Mouse (Mus musculus) layer of hippocampus, postnatal 10 days (tissue): ENCODE measurements at regions not wholly inside any gene's neighbourhood (a gene's known extent, or its start where the extent isn't known, plus 50 kb on each side); places are given as distances from the start of the nearest gene placed in this dataset.
"Not testable (repeated sequence)": the region's sequence is repeated elsewhere in the genome, so short reads cannot be mapped to it uniquely, and the experiment has no call there.

Source experiments
- DNase-seq, 2 experiments: peaks; one replicate each; pipeline ENCODE4 v3.0.0; 2021; ENCODE audit warnings: low spot score in 2 of 2

DNA sequence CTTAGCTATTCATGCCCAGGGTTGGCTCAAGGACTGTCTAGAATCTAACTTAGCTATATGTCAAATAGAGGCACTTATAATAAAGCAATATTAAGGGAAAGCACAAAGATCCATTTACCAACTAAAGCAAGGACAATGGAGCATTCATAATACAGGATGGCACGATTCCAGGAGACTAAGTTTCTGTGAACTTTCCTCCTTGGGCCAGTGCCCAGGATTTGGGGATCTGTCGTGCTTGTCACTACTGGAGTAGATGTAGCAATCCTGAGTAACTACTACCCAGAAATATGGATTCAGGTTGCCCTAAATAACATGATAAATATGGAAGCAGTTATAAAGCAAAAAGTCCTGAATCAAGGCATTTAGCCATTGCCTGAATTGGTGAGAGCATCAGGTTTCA, 233.7 kb downstream of the AI429214 start:
- DNase-seq = no peak

DNA sequence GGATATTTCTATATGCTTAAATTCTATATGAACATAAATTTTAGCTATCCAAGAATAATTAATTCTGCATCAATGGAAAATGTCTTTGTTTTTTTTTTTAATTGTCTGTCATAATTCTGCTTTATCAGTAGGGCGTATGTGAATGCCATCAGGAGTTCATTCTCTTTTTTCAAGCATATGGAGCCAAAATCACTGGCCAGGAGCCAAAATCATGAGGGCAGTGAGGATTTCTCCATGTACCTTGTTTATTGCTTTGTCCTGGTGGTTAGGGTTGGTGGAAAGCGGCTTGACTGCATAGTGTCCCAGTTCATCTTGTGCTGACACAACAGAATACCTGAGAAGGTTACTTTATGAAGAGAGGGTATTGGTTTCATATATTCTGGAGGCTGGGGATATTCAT, 243.9 kb downstream of the AI429214 start:
- DNase-seq = no peak

DNA sequence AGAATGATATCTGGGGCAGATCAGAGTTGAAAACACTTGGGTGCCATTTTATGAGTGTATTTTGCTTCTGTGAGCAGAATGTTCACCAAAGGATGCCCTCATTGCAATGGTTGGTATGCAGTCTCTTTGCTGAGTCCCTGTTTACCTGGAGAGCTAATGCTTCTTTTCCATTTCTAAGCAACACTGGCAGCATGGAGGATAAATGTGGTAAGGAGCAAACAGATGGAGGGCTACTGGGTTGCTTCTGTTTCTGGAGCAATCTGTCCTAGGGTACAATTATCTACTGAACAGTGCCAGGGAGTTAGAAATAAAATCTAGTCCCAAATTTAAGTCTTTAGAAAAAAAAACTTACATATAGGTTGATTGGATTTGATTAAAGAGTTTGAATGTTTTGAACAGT, 245.9 kb downstream of the AI429214 start:
- no peak for DNase-seq

DNA sequence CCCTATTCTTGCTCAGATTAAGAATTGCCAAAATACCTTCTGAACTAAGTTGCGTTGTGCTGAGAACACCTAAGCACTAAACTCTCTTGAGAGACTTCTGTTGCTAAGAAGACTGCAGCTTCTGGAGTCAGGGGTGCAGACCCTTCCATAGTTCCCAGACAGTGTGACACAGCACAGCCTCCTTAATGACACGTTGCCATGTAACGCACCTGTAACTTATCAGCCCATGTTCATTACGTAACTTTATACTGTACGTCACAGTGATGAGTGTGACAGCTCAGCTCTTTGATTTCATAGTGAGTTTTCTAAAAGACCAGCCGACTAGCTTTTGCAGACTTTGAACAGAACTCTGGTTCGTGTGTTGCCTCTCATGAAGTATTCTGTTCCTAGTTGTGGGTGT, 257.8 kb downstream of the AI429214 start:
- DNase-seq = not testable (repeated sequence)

DNA sequence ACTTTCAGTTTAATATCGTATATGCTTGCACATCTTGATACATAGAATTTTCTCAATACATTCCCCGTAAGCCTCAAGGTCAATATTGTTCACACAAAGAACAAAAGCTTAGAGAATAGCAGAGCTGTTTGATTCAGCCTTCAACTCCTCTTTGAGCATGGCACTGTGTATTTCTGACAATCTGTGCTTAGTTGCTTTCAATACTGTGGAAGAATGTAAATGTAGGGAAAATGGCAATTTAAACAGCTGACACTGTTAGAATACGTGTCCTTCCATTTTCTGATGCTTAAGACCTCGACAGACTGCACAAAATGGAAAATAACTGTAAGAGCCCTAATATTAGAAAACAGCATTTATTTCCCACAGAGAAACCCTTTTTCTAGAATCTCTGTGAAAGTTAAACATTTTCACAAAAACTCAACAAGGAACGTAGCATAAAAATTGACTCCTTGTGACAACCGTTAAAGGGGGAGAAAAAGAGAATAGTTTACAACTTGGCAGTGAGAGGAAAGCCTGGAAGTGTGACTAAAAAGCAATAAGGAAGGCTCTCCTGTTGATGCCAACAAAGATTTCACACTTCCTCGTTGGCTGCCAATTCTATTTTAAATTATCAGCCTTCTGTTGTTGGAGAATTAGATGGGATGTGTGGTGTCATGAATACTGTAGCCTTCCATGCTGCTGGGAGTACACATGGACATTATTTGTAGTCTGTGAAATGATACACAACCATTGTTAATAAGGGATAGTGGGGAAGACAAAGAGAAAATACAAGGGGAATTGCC, 297.9 kb downstream of the AI429214 start:
- DNase-seq = no peak
